Mouse (Mus musculus): Measurements from ENCODE around the gene Galnt18.

The Galnt18 gene

DNA sequence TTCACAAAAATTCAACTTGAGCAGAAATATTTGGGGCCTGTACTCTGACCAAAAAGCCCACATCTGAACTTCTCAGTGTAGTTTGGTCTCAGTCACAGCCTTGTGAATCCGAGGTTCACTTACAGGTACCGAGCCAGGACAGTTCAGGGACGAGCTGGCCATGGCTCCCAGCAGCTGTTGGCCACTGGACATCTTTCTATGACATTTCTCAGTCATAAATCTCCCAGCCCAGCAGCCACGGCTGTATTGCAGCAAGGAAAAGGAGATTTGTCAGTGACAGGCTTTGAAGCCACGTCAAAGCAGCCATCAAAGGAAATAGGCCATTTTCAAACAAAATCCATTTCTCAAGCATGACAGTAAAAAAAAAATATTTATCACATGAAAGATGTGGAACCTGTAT, 154.0 kb downstream of the Galnt18 start:
- no peak for DNase-seq

DNA sequence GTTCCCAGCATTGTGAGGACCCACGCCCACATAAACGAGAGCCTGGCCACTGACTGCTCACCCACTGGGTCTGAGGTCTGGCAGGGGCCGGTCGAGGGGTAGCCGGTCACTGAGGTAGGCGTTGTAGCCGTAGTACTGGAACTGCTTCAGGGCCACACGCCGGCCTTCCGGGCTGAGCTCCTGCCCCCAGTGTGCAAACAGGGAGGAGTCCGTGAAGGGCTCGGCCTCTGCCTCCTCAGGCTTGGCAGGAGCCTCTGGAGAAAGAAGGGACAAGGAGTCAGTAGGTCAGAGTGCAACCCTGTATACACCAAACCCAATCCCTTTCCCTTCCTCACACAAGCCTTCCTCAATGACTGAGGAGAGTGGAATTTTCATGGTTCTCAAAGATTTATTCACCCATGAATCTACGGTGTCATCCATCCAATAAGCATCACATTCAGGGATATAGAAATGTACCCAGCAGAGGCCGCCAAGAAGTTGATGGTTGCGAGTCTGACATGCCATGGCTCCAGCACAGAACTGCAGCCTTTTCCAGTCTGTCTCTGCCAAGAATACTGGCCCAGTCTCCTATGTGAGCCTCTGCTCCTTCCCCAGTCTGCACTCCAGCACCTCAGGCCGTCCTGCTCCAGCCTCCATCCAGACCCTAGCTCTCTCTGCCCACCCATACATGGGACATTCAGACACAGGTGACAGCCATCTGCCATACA, 163.4 kb downstream of the Galnt18 start:
- no peak for DNase-seq

DNA sequence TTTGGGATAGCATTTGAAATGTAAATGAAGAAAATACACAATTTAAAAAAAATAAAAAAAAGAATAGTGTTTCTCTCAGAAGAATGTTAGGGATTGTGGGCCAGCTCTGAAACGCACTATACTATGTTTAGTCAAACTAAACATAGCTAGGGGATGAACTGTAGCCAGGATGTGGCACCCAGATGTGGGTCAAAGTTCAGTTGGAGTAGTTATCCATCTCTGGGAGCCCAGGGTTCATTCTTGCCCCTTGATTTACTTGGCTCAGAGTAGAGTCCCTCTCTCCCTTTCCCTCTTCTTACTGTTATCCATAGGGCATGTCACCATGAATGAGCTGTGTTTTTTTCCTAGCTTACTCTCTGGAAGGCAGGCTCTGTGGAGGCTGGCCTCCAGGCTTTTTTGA, 165.3 kb downstream of the Galnt18 start:
- no peak for DNase-seq

DNA sequence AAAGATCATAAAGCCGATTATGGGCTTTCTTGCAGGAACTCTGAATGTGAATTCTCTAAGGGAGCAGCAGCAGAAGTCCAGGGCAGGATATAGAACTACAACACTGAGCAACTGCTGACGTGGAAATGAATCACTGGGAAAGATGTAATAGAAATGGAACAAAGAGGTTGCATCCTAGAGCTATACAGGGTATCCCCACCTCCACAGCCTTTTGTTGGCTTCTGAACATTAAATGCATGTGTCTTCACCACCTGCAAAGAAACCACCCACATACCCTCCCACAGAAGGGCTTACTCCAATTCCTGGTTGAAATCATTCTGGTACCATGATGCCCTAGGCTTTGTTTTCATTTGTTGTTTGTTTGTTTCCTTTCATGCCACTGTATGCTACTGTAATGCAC, 172.3 kb downstream of the Galnt18 start:
- no peak for DNase-seq

DNA sequence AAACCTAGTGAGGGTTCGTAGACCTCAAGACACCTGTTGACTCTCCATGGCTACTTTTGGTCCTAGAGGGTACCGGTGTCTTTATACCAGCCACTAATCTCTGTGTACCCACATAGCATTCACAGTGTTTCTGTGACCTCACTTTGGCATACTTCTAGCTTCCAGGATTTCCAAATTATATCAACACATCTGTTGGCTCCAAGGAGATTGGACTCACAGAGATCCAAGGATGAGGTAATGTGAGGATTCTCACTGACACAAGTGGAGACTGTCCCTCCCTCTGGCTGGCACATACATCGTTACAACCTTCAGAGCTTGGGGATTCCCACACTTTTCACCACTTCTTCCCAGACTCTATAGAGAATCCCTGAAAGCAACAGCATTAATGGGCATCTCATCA, 173.7 kb downstream of the Galnt18 start:
- DNase-seq, result no peak

DNA sequence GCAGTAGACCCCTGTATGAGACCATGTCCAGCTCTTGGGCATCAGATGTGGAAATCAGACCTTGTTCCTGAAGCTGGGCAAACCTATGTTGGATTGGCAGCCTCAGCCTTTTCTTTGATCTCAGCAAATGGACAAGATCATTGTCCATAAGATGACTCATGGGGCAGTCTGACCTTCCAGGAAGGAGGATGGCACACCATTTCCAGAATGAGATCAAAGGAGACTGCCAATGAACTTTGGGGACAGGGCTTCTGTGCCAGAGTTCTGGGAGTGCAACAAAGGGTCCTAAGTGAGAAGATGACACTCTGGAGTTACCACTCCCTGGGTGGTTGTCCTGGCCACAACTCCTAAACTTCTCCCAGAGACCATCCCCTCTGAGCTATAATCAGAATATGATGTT, 174.1 kb downstream of the Galnt18 start:
- no peak for DNase-seq

DNA sequence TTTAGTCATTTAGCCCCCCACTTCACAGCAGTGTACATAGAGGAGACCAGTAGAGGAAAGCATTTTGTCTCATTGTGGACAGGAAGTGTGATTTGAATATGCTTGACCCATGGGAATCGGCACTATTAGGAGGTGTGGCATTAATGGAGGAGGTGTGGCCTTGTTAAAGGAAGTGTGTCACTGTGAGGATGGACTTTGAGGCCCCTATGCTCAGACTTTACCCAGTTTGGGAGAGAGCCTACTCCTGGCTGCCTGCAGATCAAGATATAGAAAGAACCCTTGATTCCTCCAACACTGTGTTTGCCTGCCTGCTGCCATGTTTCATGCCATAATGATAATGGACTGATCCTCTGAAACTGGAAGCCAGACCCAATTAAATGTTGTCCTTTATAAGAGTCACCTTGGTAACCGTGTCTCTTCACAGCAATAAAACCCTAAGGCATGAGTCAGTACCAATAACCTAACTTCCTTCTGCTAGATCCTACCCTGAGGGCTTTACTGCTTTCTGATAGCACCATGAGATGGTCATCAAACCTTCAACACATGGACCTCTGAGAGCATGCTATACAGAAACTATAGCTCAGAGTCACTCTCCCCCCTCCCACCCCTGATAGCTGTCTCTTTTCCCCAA, 175.1 kb downstream of the Galnt18 start:
- no peak for DNase-seq

DNA sequence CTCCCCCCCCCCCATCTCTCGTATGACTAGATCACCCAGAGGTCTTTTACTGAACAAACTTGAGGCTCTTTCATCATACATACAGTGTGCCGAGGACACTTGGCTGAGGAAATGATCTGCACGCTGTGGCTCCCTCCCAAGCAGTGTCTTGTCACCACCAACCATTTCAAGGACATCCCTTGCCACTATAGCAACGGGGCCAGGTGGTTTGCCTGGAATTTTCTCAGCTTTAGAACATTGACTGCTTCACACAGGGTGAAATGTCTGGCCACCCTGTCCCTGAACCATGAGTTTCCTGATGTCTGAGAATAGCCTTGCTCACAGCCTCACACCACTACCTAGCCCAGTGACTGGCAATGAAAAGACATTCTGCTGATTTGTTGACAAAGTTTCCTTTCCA, 176.6 kb downstream of the Galnt18 start:
- no peak for DNase-seq

DNA sequence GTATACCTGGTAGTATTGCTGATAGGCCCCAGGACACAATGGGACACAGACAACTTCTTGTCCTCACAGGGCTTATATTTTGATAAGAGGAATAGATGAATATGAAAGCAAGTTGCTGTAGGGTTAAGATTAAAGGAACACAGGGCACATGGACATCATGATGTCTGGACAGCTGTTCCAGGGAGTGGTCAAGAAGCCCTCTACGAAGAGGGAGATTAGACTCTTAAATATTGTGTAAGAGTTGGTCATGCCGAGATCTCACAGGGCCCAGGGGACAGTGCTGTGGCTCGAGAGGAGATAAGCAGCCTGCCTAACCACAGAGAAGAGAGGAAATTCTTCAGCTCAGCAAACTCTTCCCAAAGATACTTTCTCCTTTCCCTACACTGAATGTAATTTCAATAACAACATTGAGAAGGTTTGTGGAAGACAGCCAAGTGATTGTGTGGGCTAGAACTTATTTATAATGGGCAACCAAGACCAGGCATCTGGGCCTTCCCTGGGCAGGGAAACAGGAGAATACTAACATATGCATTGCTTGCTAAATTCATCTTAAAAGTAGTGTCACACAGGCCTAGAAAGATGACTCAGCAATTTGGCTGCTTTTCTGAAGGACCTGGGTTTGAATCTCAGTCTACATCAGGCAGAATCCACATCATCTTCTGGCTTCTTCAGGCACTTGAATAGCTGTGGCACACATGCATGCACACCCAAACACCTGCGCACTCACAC, 178.3 kb downstream of the Galnt18 start:
- DNase-seq, result no peak

DNA sequence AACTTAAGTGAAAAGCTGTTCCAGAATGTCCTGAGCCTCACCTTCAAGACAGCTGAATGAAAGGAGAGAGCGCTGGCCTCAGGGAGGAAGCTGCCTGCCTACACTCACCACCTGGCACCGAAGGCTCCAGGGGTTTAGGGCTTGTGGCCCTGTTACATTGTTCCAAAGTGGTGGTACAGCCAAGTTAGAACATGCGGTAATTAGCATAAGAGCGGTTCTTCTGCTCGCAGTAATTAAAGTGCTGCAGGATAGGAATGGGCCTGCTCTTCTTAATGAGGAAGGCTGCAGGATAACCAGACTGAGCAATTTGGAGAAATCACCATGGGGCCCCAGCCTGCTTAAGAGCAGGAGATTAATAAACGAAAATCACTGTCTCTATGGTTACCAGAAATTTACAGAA, 179.0 kb downstream of the Galnt18 start:
- DNase-seq, result no peak

DNA sequence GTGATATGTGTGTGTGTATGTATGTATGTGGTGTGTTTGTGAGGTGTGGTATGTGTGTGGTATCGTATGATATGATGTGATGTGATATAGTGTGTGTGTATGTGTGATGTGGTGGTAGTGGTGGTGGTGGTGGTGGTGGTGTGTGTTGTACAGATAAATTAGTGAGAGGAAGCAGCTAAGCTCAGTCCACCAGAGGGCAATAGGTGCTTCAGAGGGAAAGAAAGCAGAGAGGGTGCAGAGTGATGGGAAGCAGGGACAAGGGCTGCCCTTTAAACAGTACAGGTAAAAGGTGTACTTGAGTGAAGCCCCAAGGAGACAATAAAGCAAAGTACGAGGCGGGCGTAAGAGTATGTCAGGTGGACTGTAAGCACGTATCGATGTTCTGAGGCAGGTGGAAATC, 186.1 kb downstream of the Galnt18 start:
- no peak for DNase-seq

DNA sequence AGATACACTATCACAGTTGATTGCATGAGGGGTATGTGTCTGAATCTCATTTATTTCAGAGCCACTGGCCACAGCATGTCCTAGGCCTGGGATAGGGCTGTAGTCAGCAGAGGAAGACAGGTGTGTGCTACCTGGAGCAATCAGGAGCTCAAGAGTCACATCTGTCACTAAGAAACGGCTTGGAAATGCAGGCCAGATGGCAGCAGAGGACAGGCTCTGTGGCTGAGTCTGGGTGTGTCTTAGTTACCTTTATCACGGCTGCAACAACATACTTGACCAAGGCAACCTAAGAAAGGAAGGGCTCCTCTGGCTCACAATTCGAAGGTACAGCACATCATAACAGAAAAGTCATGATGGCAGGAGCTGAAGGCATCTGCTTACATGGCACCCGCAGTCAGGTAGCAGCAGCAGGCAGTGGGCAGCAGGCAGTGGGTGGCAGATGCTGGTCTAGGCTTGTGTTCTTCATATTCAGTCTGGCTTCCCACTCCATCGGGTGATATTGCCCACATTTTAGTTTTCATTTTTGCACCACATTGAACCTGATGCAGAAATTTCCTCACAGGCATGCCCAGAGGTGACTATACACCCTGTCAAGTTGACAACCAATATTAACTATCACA, 190.2 kb downstream of the Galnt18 start:
- DNase-seq, result no peak

DNA sequence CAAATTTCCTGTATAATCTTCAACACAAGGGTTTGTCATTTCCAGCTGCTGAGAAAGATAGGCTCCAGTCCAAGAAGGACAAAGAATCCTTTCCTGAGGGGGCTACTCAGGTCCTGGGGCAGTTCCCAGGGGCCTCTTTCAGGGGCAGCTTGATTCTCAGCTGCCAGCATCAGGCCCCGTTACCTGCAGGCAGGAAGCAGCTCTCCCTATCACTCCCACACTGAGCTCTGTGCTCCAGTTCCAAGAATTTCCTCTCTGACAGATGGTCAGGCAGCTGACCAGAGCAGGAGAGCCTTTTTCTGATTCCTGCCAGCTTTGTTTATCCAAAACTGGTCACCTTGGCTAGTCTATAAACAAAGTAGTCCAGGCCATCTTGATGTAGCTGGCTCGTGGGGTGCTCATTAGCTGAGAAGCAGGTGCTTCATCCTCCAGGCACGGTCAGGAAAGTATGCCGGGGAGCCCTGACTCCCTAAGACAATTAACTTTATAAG, 191.4 kb downstream of the Galnt18 start:
- no peak for DNase-seq

DNA sequence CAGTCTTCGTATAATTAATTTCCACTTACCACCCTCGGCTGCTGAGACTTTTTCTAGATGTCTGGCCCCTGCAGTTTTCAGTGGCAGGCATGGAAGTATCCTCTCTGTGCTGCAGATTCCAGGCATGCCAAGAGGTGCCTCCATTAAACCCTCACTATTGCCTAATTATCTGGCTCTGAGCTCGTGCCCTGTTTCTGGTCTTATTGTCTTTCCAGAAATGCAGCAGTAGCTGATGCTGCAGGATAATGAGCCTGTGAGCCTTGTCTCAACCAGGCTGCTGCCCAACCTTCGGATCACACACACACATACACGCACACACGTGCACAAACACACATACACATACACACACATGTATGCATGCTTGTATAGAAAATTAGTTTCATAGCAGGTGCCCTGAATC, 199.2 kb downstream of the Galnt18 start:
- no peak for DNase-seq

DNA sequence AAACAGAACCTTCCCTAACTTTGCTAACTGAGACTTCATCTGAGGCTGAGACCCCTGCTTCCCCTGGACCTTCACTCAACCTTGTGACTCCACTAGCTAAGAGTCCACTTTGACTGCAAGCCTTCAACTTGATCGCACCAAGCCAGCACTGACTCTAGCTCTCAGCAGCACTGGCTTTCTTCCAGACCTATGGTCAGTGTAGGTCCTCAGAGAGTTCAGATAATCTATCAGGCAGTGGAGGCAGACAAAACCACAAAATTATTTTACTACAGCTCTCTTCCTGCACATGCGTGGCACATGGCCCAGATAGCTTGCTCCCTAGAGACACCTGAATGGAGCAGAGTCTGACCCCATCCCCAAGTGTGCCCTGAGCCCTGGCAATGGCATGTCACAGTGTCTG, 204.7 kb downstream of the Galnt18 start:
- no peak for DNase-seq

DNA sequence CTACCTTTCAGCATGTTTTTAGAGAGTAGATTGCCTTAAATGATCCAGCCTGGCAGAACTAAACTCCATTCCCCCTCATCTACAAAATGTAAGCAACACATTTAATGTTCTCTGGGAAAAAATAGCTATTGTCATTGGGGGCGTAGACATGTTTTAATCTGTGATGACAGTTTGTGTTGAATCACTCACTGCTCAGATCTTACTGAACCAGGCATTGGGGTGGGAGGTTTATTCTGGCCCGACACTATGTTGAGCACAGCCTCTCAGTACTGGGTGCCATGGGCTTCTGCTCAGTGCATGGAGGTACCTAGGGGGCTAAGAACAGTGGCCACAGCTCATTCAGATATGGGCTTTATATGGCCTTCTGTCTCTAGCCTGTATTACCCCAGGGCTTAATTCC, 207.4 kb downstream of the Galnt18 start:
- no peak for DNase-seq

DNA sequence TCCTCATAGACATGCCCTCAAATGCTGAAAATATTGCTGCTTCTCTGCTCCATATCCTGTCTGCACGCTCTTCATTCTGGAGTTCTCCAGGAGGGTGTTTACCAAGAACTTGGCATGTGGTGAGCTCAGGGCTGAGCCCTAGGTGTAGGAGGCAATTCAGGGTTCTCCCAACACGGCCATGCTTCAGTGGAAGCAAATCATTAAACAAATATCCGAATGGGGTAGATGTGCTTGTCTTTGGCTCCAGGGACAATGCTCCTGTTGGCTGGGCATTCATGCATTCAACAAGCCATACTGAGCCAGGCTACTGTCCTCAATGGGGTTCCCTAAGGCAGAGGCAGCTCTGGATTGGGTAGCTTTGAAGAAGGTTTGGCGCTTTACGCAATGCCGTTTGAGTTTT, 212.9 kb downstream of the Galnt18 start:
- DNase-seq, result no peak

DNA sequence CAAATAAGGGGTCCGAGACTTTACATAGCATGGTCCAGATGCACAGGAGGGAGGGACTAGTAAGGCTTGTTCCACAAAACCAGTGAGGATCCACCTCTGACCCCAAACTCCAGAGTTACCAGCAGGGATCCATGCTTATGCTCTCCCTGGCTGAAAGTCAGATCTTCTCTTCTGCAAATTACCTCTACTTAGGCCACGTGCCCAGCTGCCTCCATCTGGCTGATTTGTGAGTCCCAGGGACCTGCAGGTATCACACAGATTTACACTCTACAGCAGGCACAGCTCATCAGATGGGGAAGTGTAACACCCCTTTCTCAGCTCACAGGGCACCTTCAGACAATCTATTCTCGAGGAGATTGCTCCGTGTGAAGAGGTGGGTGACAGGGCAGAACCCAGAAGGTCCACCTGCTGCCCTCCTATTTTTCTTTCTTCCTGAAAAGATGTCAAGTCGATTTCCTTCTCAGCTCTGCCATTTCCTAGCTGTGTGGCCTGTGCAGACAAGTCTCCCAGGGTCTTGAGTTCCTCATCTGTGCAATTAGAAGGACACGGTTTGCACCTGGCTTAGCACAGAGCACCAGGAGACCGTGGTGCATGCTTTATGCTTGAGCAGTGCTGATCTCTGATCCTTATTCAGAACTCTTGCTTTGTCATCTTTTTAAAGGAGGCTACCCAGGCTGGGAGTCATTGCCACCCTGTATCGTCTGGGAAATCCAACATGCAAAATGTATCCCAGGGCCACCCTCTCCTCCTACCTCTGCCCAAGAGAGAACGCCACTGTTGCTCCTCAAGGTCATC, 216.3 kb downstream of the Galnt18 start:
- DNase-seq, result no peak

DNA sequence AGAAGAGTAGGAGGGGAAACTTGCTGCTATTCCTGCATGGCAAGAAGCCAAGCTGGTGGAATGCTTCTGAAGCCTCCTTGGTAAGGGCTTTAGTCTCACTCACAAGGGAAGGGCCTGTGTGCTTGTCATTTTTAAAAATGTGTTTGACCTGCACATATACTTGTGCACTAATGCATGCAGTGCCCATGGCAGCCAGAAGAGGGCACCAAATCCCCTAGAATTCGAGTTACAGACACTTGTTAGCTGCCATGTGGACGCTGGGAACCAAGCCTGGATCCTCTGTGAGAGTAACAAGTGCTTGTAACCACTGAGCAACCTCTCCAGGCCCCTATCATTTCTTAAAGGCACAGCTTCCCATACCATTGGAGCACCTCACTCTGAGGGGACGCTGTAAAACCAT, 219.7 kb downstream of the Galnt18 start:
- peak; percentile 2 to 9 for DNase-seq

DNA sequence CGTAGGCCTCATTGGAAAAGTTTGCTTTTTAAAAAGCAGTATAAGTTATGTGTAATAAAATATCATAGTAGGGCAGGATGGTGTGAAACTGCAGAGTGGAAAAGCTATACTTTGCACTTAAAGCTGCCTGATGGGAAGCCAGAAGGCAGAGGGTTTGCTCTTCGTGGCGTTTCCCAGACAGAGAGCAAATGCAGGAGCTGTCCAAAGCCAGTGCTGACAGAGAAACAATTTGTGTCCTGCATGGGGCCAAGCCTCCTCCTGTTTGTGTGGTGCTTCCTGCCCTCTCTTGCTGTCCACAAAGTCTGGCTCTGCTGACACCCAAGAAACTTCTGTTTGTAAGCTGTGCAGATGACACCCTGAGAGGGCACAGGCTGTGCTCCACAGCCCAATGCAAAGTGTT, 220.8 kb downstream of the Galnt18 start:
- DNase-seq, result no peak

DNA sequence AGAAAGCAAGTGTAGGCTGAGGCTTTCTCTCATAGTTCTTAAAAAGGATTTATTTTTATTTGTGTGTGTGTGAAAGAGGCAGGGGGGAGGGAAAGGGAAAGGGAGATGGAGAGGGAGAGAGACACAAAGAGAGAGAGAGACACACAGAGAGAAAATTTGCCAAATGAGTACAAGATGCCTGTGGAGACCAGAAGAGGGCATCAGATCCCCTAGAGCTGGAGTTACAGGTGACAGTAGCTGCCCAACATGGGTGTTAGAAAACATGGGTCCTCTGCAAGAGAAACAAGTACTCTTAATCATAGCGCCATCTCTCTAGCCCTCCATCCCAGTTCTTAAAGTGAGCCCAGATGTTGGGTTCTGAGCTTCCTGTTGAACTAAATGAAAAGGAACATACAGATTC, 228.8 kb downstream of the Galnt18 start:
- no peak for DNase-seq

DNA sequence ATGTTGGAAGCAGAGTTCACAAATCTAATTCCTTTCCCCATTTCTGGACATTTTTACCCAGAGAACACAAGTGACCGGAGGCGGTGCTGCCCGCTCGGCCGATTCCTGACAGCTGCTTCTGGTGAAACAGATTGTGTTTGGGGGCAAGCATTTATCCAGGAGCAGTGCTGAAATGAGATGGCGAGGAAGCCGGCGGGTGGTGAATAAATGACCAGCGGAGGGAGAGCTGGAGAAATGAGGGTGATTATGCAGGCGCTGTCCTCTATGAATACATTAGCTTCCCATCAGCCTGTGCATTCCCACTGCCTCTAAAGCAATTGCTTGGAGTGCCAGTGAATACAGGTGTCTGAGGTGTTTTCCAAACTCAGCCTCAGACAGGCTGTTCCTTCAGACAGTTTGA, 232.7 kb downstream of the Galnt18 start:
- DNase-seq, result no peak

DNA sequence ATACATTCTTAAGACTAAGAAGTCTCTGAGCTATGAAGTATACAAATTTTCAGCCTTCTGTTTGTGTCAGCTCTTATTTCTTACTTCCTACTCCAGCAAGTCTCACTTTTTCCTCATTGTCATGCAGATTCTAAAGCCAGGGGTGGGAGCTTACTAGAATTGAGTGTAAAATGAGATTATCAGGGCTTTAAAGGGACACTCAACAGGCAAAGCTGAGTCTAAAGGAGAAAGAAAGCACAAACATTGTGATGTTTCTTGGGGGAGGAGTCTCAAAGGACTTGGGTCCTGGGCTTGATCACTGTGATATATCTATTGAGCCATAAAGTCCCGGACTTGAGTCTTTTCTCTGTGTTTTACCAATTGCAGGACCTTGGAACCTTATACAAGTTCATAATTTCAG, 234.2 kb downstream of the Galnt18 start:
- DNase-seq, result no peak

All from B cell, adult 2 months (primary cell).